Mouse (Mus musculus): ENCODE data around the gene Adgrb3. TPM values are rescaled to one million over a fixed set of nuclear protein-coding genes. Genes with fewer than 3 reads are reported as not detected.

The Adgrb3 gene
- polyA plus RNA-seq, 1 experiment from 2014 or later, result 9.3 TPM

DNA sequence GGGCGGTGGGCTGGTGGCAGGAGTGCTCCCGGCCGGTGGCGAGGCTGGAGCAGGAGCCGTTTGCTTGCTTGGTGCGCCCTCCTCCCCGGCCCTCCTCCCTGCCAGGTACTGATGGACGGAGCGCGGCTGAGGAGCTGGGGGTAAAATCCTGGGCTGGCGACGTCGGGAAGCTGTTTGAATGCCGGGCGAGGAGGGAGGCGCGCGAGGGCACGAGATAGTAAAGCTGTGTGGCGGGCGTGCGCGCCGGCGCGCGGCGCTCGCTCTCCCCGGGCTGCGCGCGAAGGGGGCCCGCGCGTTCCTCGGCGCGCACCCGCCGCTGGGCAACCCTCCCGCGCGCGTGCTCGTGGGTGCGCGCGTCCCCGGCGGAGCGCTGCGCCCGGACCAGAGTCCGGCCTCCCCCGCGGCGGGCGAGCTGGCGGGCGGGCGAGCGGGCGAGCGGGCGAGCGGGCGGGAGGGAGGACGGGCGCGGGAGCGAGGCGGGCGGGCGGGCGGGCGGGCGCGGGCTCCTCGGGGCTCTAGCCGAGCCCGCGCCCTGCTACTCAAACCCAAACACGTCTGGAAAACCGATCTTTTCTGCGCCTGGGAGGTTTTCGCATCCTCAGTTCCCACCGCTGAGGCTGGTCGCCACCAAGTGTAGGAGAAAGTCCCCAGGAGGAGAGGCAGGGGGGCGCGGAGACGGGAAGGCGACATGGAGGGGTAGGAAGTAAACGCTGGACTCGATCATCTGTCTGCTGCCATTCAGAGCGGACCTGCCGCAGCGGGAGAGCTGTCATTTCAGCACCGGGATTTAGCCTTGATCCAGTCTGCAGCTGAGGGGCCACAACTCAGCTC is 629 bp upstream of the Adgrb3 start:
- DNase-seq (ENCODE audit: low spot score) (peak; percentile 87), ATAC-seq (replicated peaks; ENCODE audit: low FRiP score) (peak; percentile 86)
- peak overlapping the region; percentile 68 for H3K4me2 ChIP-seq (ENCODE audit: low read depth, low read length, severe bottlenecking)
- WGBS, result 0% methylated on average over 44 of the region's 99 CpGs
- H3K4me3 ChIP-seq (ENCODE audit: low read depth, low read length), result peak overlapping the region; percentile 58
- H3K27ac ChIP-seq (ENCODE audit: low read depth, low read length), result peak overlapping the region; percentile 89
- H3K27me3 ChIP-seq (ENCODE audit: control insufficient read depth, insufficient read depth, low read length), result no peaks in the 10 kb centered on the region
- H3K9me3 ChIP-seq (ENCODE audit: control insufficient read depth, low read length), result no peaks in the 10 kb centered on the region
- H3K4me1 ChIP-seq (replicated peaks; ENCODE audit: control insufficient read depth, insufficient read depth, low read length), result peaks cover 5% of the 10 kb centered on the region; the same call in 1 of the 2 replicates
- H3K36me3 ChIP-seq (ENCODE audit: control insufficient read depth, insufficient read depth, low read length), result no peaks in the 10 kb centered on the region
- peak overlapping the region; percentile 74 for H3K9ac ChIP-seq (ENCODE audit: low read length)

DNA sequence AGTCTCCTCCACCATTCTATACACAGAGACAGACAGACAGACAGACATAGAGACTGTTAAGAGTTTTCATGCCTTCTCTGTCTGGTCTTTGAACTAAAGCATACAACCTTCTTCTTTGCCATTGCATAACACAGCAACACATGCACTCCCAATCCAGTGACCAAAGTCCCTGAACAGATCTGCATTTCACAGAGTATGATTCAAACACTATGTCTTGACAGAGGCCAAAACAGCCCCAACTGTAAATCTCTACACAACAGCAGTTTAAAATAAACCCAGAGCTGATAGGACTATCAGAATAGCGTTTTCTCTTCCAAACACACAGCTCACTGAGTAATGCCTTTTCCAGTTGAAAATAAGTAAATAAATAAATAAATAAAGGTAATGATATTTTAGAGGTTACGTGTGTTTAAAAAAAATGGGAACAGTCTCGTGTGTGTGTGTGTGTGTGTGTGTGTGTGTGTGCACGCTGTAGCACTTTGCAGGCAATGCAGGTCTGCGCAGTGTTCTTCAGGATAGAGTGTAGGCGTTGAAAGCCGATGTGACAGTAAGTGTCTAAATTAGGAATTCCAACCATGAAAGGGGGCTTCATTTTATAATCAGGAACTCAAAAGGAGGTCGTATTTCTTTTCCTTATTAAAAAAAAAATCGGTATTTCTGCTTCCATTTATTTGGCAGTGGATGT is 1.3 kb downstream of the Adgrb3 start:
- Histone ChIP-seq H3K4me1 (replicated peaks; ENCODE audit: control insufficient read depth, insufficient read depth, low read length) (peaks cover 5% of the 10 kb centered on the region; the same call in 1 of the 2 replicates), H3K36me3 (ENCODE audit: control insufficient read depth, insufficient read depth, low read length) (no peaks in the 10 kb centered on the region), H3K27ac (ENCODE audit: low read depth, low read length) (no peak overlapping the region), H3K4me3 (ENCODE audit: low read depth, low read length) (peak overlapping the region; percentile 58), H3K27me3 (ENCODE audit: control insufficient read depth, insufficient read depth, low read length) (no peaks in the 10 kb centered on the region), H3K9me3 (ENCODE audit: control insufficient read depth, low read length) (no peaks in the 10 kb centered on the region), H3K9ac (ENCODE audit: low read length) (no peak overlapping the region; the same call in 1 of the 2 replicates), H3K4me2 (ENCODE audit: low read depth, low read length, severe bottlenecking) (peak overlapping the region; percentile 68; the same call in 1 of the 2 replicates)
- 73% methylated on average over 9 of the region's 9 CpGs for WGBS
- DNase-seq (ENCODE audit: low spot score) (no peak), ATAC-seq (replicated peaks; ENCODE audit: low FRiP score) (no peak)

DNA sequence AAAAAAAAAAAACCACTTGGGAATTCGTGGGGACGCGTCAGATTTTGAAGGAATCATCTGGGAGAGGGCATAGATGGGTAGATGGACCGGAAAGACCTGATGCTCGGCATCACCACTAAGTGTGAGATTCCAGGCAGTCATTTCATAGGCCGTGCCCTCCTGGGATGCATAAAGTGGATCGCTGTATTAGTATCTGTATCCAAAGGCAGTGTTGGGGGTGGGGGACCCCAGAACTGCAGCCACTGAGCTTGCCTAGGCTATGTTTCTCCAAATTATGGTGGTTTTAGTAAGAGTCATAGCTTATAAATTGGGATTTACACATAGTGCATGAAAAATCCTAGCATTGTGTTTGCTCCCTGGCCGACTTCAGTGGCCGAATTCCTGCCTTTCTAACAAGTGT is 2.1 kb downstream of the Adgrb3 start:
- Histone ChIP-seq H3K4me3 (ENCODE audit: low read depth, low read length) (no peak overlapping the region), H3K4me2 (ENCODE audit: low read depth, low read length, severe bottlenecking) (0 out of 2 replicates have a peak overlapping the region, but pooled peaks have one; percentile 15), H3K36me3 (ENCODE audit: control insufficient read depth, insufficient read depth, low read length) (no peaks in the 10 kb centered on the region), H3K27ac (ENCODE audit: low read depth, low read length) (no peak overlapping the region), H3K4me1 (replicated peaks; ENCODE audit: control insufficient read depth, insufficient read depth, low read length) (peaks cover 5% of the 10 kb centered on the region; the same call in 1 of the 2 replicates), H3K27me3 (ENCODE audit: control insufficient read depth, insufficient read depth, low read length) (no peaks in the 10 kb centered on the region), H3K9ac (ENCODE audit: low read length) (no peak overlapping the region), H3K9me3 (ENCODE audit: control insufficient read depth, low read length) (no peaks in the 10 kb centered on the region)
- DNase-seq (ENCODE audit: low spot score), result no peak
- no peak for ATAC-seq (replicated peaks; ENCODE audit: low FRiP score)
- WGBS, result 74% methylated on average over 9 of the region's 9 CpGs

DNA sequence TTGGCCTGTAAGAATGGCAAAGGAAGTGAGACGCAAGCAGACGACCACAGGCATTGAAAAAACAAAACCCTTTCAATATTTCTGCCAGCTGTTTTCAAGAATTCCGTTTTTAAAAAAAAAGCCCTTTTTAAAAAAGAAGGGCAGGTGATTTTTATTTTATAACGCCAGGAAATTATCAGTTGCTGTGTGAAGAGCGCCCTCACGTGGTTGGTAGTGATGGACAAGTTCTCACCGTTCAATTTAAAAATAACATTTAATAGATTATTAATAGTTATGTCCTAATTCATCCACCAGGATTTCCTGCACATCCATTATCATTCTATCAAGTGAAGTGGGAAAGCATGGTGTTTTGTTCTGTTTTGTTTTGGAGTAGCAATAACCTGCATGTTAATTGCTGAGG is 2.7 kb downstream of the Adgrb3 start:
- no peaks in the 10 kb centered on the region for H3K9me3 ChIP-seq (ENCODE audit: control insufficient read depth, low read length)
- no peak overlapping the region for H3K9ac ChIP-seq (ENCODE audit: low read length)
- no peak overlapping the region for H3K27ac ChIP-seq (ENCODE audit: low read depth, low read length)
- no peak for ATAC-seq (replicated peaks; ENCODE audit: low FRiP score)
- no peaks in the 10 kb centered on the region for H3K27me3 ChIP-seq (ENCODE audit: control insufficient read depth, insufficient read depth, low read length)
- H3K4me3 ChIP-seq (ENCODE audit: low read depth, low read length), result no peak overlapping the region
- peak; percentile 56 for DNase-seq (ENCODE audit: low spot score)
- H3K36me3 ChIP-seq (ENCODE audit: control insufficient read depth, insufficient read depth, low read length), result no peaks in the 10 kb centered on the region
- H3K4me1 ChIP-seq (replicated peaks; ENCODE audit: control insufficient read depth, insufficient read depth, low read length), result peaks cover 5% of the 10 kb centered on the region; the same call in 1 of the 2 replicates
- 7% methylated on average over 7 of the region's 7 CpGs for WGBS
- 0 out of 2 replicates have a peak overlapping the region, but pooled peaks have one; percentile 15 for H3K4me2 ChIP-seq (ENCODE audit: low read depth, low read length, severe bottlenecking)

DNA sequence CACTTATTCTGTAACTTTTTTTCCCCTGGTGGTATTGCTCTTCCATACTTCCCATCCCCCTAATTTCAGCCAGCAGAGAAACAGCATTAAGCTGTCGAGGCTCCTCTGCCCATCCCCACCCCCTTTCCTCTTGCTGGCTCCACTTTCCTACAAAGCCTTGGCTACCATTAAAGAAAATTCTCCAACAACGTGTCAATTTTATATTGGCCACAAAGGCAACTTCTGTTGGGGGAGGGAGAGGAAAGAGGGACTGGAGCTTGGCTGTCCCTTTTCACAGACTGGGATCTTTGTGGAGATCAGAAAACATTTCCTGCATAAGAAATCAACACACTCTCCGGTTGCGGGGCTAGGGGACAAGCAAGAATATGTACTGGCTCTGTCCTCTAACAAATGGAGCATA is 4.9 kb downstream of the Adgrb3 start:
- H3K27ac ChIP-seq (ENCODE audit: low read depth, low read length), result no peak overlapping the region
- H3K4me1 ChIP-seq (replicated peaks; ENCODE audit: control insufficient read depth, insufficient read depth, low read length), result 0 out of 2 replicates have a peak, but pooled peaks cover 2% of the 10 kb centered on the region
- no peak overlapping the region for H3K4me3 ChIP-seq (ENCODE audit: low read depth, low read length)
- 32% methylated on average over 4 of the region's 4 CpGs for WGBS
- H3K27me3 ChIP-seq (ENCODE audit: control insufficient read depth, insufficient read depth, low read length), result no peaks in the 10 kb centered on the region
- DNase-seq (ENCODE audit: low spot score) (no peak), ATAC-seq (replicated peaks; ENCODE audit: low FRiP score) (no peak)
- no peak overlapping the region for H3K4me2 ChIP-seq (ENCODE audit: low read depth, low read length, severe bottlenecking)
- no peak overlapping the region for H3K9ac ChIP-seq (ENCODE audit: low read length)
- H3K36me3 ChIP-seq (ENCODE audit: control insufficient read depth, insufficient read depth, low read length), result no peaks in the 10 kb centered on the region
- no peaks in the 10 kb centered on the region for H3K9me3 ChIP-seq (ENCODE audit: control insufficient read depth, low read length)

DNA sequence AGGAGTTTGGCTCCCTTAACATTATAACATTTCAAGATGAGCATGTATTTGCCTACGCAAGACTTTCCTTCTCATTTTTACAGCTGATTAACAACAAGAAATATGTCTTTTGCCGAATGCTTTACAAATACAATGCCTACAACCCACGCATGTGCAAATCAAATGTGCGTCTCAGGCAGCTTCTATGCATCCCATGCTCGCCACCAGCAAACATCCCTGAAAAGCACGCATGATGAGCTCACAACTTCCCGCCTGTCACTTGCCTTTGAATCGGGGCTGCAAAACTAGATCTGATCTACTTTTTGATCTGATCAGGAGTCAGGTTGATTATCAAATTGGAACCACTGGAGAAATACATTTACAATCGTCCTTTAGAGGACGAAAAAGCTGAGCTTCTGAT is 5.5 kb downstream of the Adgrb3 start:
- no peak for ATAC-seq (replicated peaks; ENCODE audit: low FRiP score)
- H3K4me2 ChIP-seq (ENCODE audit: low read depth, low read length, severe bottlenecking), result no peak overlapping the region
- DNase-seq (ENCODE audit: low spot score), result no peak
- no peak overlapping the region for H3K9ac ChIP-seq (ENCODE audit: low read length)
- no peak overlapping the region for H3K27ac ChIP-seq (ENCODE audit: low read depth, low read length)
- H3K27me3 ChIP-seq (ENCODE audit: control insufficient read depth, insufficient read depth, low read length), result no peaks in the 10 kb centered on the region
- no peaks in the 10 kb centered on the region for H3K36me3 ChIP-seq (ENCODE audit: control insufficient read depth, insufficient read depth, low read length)
- H3K4me1 ChIP-seq (replicated peaks; ENCODE audit: control insufficient read depth, insufficient read depth, low read length), result 0 out of 2 replicates have a peak, but pooled peaks cover 2% of the 10 kb centered on the region
- no peaks in the 10 kb centered on the region for H3K9me3 ChIP-seq (ENCODE audit: control insufficient read depth, low read length)
- 84% methylated on average over 10 of the region's 10 CpGs for WGBS
- H3K4me3 ChIP-seq (ENCODE audit: low read depth, low read length), result no peak overlapping the region

DNA sequence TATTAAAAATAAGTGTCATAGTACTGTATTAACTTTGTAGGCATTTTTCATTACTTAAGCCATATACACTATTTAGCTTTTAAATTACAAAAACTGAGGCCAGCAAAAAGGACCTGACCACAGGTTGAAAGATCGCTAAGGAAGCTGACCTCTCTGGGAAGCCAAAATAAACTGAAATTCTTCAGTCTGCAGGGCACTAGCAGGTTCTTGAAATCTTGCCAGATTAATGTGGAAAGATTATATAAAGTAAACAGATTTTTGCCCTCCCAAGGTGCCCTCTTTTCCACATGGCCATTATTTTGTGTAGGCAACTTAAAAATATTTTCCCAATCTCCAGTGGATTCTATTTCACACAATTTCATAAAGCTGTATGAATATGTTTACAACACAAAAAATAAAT is 14.0 kb downstream of the Adgrb3 start:
- no peak overlapping the region for H3K4me3 ChIP-seq (ENCODE audit: low read depth, low read length)
- no peak for DNase-seq (ENCODE audit: low spot score)
- no peak for ATAC-seq (replicated peaks; ENCODE audit: low FRiP score)
- no peak overlapping the region for H3K4me2 ChIP-seq (ENCODE audit: low read depth, low read length, severe bottlenecking)
- no peak overlapping the region for H3K9ac ChIP-seq (ENCODE audit: low read length)
- no peaks in the 10 kb centered on the region for H3K9me3 ChIP-seq (ENCODE audit: control insufficient read depth, low read length)
- WGBS, result 84% methylated on average over 1 of the region's 1 CpGs
- H3K27me3 ChIP-seq (ENCODE audit: control insufficient read depth, insufficient read depth, low read length), result no peaks in the 10 kb centered on the region
- no peaks in the 10 kb centered on the region for H3K36me3 ChIP-seq (ENCODE audit: control insufficient read depth, insufficient read depth, low read length)
- no peaks in the 10 kb centered on the region for H3K4me1 ChIP-seq (replicated peaks; ENCODE audit: control insufficient read depth, insufficient read depth, low read length)
- H3K27ac ChIP-seq (ENCODE audit: low read depth, low read length), result no peak overlapping the region

DNA sequence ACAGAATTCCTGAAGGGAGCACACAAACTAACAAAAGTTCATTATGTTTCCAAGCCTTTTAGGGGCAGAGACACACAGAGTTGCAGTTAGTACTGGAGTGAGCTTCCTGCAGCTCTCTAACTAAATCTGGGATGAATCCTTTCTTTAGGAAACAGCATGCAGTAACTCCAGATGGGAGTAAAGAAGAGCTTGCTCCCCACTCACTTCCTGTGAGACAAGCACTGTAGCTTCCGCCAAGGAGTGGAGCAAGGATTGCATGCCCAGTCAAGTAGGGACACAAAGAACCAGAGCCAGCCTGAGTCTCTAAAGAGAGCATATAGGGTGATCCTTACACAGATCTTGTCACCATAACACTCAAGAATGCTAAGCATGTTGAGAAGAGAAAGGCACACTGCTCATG is 50.7 kb downstream of the Adgrb3 start:
- no peak overlapping the region for H3K4me3 ChIP-seq (ENCODE audit: low read depth, low read length)
- H3K9me3 ChIP-seq (ENCODE audit: control insufficient read depth, low read length), result no peaks in the 10 kb centered on the region
- no peak for ATAC-seq (replicated peaks; ENCODE audit: low FRiP score)
- H3K27me3 ChIP-seq (ENCODE audit: control insufficient read depth, insufficient read depth, low read length), result no peaks in the 10 kb centered on the region
- no peaks in the 10 kb centered on the region for H3K36me3 ChIP-seq (ENCODE audit: control insufficient read depth, insufficient read depth, low read length)
- no peak overlapping the region for H3K4me2 ChIP-seq (ENCODE audit: low read depth, low read length, severe bottlenecking)
- WGBS, result 79% methylated on average over 1 of the region's 1 CpGs
- no peak for DNase-seq (ENCODE audit: low spot score)
- H3K9ac ChIP-seq (ENCODE audit: low read length), result no peak overlapping the region
- H3K4me1 ChIP-seq (replicated peaks; ENCODE audit: control insufficient read depth, insufficient read depth, low read length), result no peaks in the 10 kb centered on the region
- H3K27ac ChIP-seq (ENCODE audit: low read depth, low read length), result no peak overlapping the region
